Mouse (Mus musculus): ENCODE results near the gene Txnrd1.

DNA sequence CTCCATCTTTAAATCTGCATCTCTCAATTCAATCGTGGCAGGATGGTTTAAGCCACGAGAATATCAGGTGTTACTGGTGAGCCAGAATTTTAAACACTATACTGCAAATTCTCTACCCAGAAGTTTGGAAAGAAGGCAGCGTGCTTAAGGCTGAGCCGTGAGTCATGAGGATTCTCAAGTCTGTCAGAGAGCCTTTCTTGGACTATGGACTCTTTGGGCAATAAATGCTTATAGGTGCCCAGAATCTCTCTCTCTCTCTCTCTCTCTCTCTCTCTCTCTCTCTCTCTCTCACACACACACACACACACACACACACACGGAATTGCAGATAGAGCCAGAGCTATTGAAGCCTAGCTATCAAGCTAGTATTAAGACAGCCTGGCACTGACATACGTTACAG is 102.0 kb downstream of the Txnrd1 start:
- TF ChIP-seq CTCF (IDR thresholded peaks at IDR 0.05; ENCODE audit: borderline replicate concordance, control insufficient read depth, extremely low read depth, insufficient read depth, low read length, poor library complexity) (no peak), POLR2A (IDR thresholded peaks at IDR 0.05; ENCODE audit: control insufficient read depth, extremely low read depth, insufficient read depth, low read length, poor library complexity) (no peak)

Data from thymus, adult 2 months (tissue).